Mouse (Mus musculus): ENCODE measurements around the gene Colgalt1. TPM values are rescaled to one million over a fixed set of nuclear protein-coding genes. Genes with fewer than 3 reads are reported as not detected.

Gene Colgalt1
- polyA plus RNA-seq, 1 experiment from 2014 or later, result 68.0 TPM

DNA sequence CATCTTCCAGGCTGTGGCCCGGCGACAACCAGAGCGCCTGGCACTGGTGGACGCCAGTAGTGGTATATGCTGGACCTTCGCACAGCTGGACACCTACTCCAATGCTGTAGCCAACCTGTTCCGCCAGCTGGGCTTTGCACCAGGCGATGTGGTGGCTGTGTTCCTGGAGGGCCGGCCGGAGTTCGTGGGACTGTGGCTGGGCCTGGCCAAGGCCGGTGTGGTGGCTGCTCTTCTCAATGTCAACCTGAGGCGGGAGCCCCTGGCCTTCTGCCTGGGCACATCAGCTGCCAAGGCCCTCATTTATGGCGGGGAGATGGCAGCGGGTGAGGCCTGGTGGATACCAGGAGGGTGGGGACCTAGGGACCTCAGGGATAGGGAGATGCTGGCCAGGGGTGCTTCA, 31.3 kb upstream of the Colgalt1 start:
- H3K27me3 ChIP-seq (replicated peaks; ENCODE audit: control insufficient read depth, insufficient read depth, low read length), result no peaks in the 10 kb centered on the region; the same call in 1 of the 2 replicates
- no peak overlapping the region for H3K9ac ChIP-seq (ENCODE audit: low read depth, low read length)
- H3K4me1 ChIP-seq (ENCODE audit: control insufficient read depth, insufficient read depth, low read length), result no peaks in the 10 kb centered on the region
- 0 out of 2 replicates have a peak, but pooled peaks cover 7% of the 10 kb centered on the region for H3K36me3 ChIP-seq (ENCODE audit: control insufficient read depth, insufficient read depth, low read length)
- no peak overlapping the region for H3K27ac ChIP-seq (ENCODE audit: low read length)
- 90% methylated on average over 14 of the region's 14 CpGs for WGBS
- no peak overlapping the region for H3K4me2 ChIP-seq (ENCODE audit: low read depth, low read length)
- no peak overlapping the region for H3K4me3 ChIP-seq (ENCODE audit: low read length)
- no peaks in the 10 kb centered on the region for H3K9me3 ChIP-seq (ENCODE audit: control insufficient read depth, low read length)
- ATAC-seq, result no peak

DNA sequence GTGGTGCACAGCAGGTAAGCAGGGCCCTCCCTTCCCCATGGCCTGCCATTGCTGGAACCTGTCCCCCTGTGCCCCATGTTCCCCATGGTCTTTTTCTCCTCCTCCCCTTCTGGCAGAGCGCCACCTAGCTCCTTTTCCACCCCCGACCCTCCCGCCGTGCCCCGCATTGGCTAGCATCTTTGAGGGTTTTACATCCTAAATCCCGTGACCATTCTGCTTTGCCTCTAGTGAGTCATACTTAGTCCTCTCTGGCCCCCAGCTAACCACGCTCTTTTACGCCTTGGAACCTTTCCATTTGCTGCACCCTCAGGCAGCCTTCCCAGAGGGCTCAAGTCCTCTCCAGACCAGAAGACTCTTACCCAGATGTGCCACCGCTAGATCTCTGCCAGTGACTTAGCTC, 30.6 kb upstream of the Colgalt1 start:
- no peak overlapping the region for H3K9ac ChIP-seq (ENCODE audit: low read depth, low read length)
- no peaks in the 10 kb centered on the region for H3K4me1 ChIP-seq (ENCODE audit: control insufficient read depth, insufficient read depth, low read length)
- no peak for ATAC-seq
- H3K9me3 ChIP-seq (ENCODE audit: control insufficient read depth, low read length), result no peaks in the 10 kb centered on the region
- 0 out of 2 replicates have a peak, but pooled peaks cover 7% of the 10 kb centered on the region for H3K36me3 ChIP-seq (ENCODE audit: control insufficient read depth, insufficient read depth, low read length)
- no peak overlapping the region for H3K27ac ChIP-seq (ENCODE audit: low read length)
- WGBS, result 65% methylated on average over 9 of the region's 9 CpGs
- H3K4me2 ChIP-seq (ENCODE audit: low read depth, low read length), result no peak overlapping the region
- no peaks in the 10 kb centered on the region; the same call in 1 of the 2 replicates for H3K27me3 ChIP-seq (replicated peaks; ENCODE audit: control insufficient read depth, insufficient read depth, low read length)
- H3K4me3 ChIP-seq (ENCODE audit: low read length), result no peak overlapping the region

DNA sequence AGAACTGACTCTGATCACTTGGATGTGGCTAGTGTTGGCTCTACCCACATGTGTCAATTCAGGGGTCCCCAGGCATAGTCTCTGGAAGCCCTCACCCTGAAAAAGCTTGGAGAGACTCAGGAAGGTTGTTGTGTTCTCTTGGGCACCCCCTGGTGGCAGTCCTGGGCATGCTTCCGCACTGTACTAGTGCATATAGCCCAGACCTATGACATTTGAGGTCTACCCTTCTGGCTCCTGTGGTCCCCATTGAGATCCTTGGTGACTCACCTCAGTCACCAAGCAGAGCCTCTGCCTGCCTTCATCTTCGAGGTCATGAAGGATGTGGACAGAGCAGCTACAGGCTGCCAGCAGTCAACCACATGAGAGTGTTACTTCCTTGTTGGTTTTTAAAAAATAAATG, 23.9 kb upstream of the Colgalt1 start:
- peaks cover 6% of the 10 kb centered on the region for H3K4me1 ChIP-seq (ENCODE audit: control insufficient read depth, insufficient read depth, low read length)
- no peaks in the 10 kb centered on the region for H3K27me3 ChIP-seq (replicated peaks; ENCODE audit: control insufficient read depth, insufficient read depth, low read length)
- no peak overlapping the region for H3K4me3 ChIP-seq (ENCODE audit: low read length)
- no peak for ATAC-seq
- no peaks in the 10 kb centered on the region for H3K9me3 ChIP-seq (ENCODE audit: control insufficient read depth, low read length)
- peaks cover 6% of the 10 kb centered on the region; the same call in 1 of the 2 replicates for H3K36me3 ChIP-seq (ENCODE audit: control insufficient read depth, insufficient read depth, low read length)
- H3K27ac ChIP-seq (ENCODE audit: low read length), result no peak overlapping the region
- H3K4me2 ChIP-seq (ENCODE audit: low read depth, low read length), result no peak overlapping the region
- 80% methylated on average over 2 of the region's 2 CpGs for WGBS
- no peak overlapping the region for H3K9ac ChIP-seq (ENCODE audit: low read depth, low read length)

DNA sequence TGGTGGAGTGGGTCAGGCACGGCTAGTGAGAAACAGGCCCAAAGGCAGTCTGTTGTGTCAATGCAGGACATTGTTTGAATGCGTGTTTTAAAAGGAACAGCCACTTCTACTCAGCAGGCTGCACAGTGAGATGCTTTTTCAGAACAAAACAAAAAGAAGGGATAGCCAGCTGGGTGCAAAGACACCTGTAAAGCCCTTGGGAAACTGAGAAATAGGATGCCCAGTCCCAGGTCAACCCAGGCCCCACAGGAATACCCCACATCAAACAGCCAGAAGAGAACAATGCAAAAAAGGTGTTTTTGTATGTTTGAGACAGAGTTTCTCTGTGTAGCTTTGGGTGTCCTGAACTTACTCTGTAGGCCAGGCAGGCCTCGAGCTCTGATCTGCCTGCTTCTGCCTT, 22.0 kb upstream of the Colgalt1 start:
- ATAC-seq, result no peak
- Histone ChIP-seq H3K4me3 (ENCODE audit: low read length) (no peak overlapping the region), H3K36me3 (ENCODE audit: control insufficient read depth, insufficient read depth, low read length) (peaks cover 6% of the 10 kb centered on the region; the same call in 1 of the 2 replicates), H3K9me3 (ENCODE audit: control insufficient read depth, low read length) (no peaks in the 10 kb centered on the region), H3K27ac (ENCODE audit: low read length) (no peak overlapping the region), H3K9ac (ENCODE audit: low read depth, low read length) (no peak overlapping the region), H3K27me3 (replicated peaks; ENCODE audit: control insufficient read depth, insufficient read depth, low read length) (no peaks in the 10 kb centered on the region), H3K4me1 (ENCODE audit: control insufficient read depth, insufficient read depth, low read length) (peaks cover 17% of the 10 kb centered on the region), H3K4me2 (ENCODE audit: low read depth, low read length) (no peak overlapping the region)
- 71% methylated on average over 3 of the region's 3 CpGs for WGBS

DNA sequence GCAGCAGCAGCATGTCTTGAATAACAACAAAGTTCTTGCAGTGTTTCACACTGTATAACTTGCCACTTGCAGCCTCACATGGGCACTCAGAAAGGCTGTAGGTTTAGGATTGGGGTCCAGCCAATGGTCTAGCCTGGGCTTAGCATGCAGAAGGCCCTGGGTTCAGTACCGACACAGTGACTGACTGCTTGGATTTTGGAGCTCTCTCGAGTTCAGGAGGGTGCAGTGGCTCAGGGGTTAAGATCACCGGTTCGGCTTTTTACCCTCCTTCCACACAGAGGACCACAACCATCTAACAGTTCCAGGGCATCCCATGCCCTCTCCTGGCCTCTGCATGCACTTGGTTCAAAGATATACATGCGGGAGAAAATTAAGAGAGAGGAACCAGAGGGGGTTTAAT, 19.8 kb upstream of the Colgalt1 start:
- Histone ChIP-seq H3K4me3 (ENCODE audit: low read length) (peak overlapping the region; percentile 87), H3K4me1 (ENCODE audit: control insufficient read depth, insufficient read depth, low read length) (peaks cover 24% of the 10 kb centered on the region), H3K9ac (ENCODE audit: low read depth, low read length) (peak overlapping the region; percentile 97), H3K9me3 (ENCODE audit: control insufficient read depth, low read length) (no peaks in the 10 kb centered on the region), H3K27ac (ENCODE audit: low read length) (peak overlapping the region; percentile 99), H3K4me2 (ENCODE audit: low read depth, low read length) (peak overlapping the region; percentile 96), H3K27me3 (replicated peaks; ENCODE audit: control insufficient read depth, insufficient read depth, low read length) (no peaks in the 10 kb centered on the region), H3K36me3 (ENCODE audit: control insufficient read depth, insufficient read depth, low read length) (peaks cover 3% of the 10 kb centered on the region; the same call in 1 of the 2 replicates)
- ATAC-seq, result no peak
- WGBS, result 24% methylated on average over 5 of the region's 5 CpGs

- Histone ChIP-seq H3K4me2 (ENCODE audit: low read depth, low read length) (peak within 1 kb of the TSS; percentile 96), H3K9me3 (ENCODE audit: control insufficient read depth, low read length) (no peaks in the 10 kb centered on the region), H3K27ac (ENCODE audit: low read length) (peak within 1 kb of the TSS; percentile 99), H3K4me3 (ENCODE audit: low read length) (peak within 1 kb of the TSS; percentile 87), H3K4me1 (ENCODE audit: control insufficient read depth, insufficient read depth, low read length) (peaks cover 24% of the 10 kb centered on the region), H3K36me3 (ENCODE audit: control insufficient read depth, insufficient read depth, low read length) (no peaks in the 10 kb centered on the region), H3K9ac (ENCODE audit: low read depth, low read length) (peak within 1 kb of the TSS; percentile 97), H3K27me3 (replicated peaks; ENCODE audit: control insufficient read depth, insufficient read depth, low read length) (no peaks in the 10 kb centered on the region)
- WGBS, result under 1% methylated on average over 71 of the region's 71 CpGs
- peak; percentile 91 for ATAC-seq
Measured at GRCm38 (mm10) chr8:71591471-71592373, 19.1 kb upstream of the Colgalt1 start, which contains the start of gene Pgls. Gene Pgls, plus strand, starts transcription at chr8:71592176.

DNA sequence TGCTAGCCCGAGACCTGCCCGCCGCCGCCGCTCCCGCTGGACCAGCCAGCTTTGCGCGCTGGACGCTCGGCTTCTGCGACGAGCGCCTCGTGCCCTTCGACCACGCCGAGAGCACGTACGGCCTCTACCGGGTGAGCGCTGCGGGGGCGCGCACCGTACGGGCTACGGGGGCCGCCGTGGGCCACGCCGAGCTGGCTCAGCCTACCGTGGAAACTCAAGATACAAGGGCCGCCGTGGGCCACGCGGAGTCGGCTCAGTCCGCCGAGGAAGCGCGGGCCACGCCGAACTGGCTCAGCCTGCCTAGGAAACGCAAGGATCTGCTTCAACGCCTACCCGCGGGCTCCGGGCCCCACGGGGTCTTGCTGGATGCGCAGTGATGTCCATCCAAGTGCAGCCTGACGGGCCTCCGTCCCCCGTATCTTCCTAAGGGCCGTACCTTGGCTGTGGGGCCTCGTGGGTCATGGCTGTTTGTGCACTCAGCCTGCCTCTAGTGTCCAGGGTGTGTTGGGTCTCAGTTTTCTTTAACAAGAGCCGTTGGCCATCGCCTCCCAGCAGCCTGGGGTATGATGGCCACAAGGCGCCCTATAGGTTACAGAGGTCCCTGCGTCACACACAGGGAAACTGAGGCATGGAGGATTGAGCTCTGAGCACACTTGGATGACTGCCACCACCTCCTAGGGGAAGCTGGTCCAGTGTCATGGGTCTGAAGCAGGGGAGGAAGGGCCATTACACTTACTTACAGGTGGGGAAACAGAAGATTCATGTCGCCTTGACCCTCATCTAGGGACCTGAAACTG, 18.2 kb upstream of the Colgalt1 start:
- H3K4me3 ChIP-seq (ENCODE audit: low read length), result peak overlapping the region; percentile 87
- H3K27ac ChIP-seq (ENCODE audit: low read length), result peak overlapping the region; percentile 99
- H3K9ac ChIP-seq (ENCODE audit: low read depth, low read length), result peak overlapping the region; percentile 97
- ATAC-seq, result peak; percentile 77
- no peaks in the 10 kb centered on the region for H3K36me3 ChIP-seq (ENCODE audit: control insufficient read depth, insufficient read depth, low read length)
- peak overlapping the region; percentile 96 for H3K4me2 ChIP-seq (ENCODE audit: low read depth, low read length)
- no peaks in the 10 kb centered on the region for H3K9me3 ChIP-seq (ENCODE audit: control insufficient read depth, low read length)
- H3K4me1 ChIP-seq (ENCODE audit: control insufficient read depth, insufficient read depth, low read length), result peaks cover 24% of the 10 kb centered on the region
- no peaks in the 10 kb centered on the region for H3K27me3 ChIP-seq (replicated peaks; ENCODE audit: control insufficient read depth, insufficient read depth, low read length)
- 4% methylated on average over 60 of the region's 60 CpGs for WGBS

DNA sequence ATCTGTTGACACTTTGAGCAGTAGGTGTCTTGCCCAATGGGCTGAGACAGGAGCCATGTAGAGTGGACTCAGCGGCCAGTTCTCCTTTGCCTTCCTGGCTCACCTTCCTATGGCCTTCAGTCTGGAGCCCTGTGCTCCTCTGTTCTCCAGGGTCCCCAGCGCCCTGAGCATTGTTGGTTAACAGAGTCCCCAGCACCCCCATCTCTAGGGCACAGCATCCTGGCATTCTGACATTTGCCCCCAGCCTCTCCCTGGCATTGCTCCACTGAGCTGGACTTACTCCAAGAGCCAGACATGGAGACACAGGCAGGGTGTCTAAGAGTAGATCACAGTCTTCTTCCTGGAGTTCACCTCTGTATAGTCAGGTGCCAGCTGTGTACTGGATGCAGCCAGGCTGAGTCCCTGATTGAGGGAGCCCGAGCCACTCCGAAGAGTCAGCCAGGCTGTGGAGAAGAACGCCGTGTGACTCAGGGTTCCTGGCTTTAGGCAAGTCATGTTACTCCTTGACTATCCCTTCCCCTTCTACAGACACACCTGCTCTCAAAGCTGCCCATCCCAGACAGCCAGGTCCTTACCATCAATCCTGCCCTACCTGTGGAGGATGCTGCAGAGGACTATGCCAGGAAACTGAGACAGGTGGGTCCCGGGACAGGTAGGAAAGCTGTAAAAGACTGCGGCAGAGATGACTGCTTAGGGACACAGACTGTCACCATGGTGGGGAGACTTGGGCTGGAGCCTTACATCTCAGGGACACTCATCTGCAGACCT, 17.1 kb upstream of the Colgalt1 start:
- no peak overlapping the region for H3K4me3 ChIP-seq (ENCODE audit: low read length)
- H3K9ac ChIP-seq (ENCODE audit: low read depth, low read length), result peak overlapping the region; percentile 97; the same call in 1 of the 2 replicates
- H3K27ac ChIP-seq (ENCODE audit: low read length), result no peak overlapping the region
- no peak for ATAC-seq
- H3K9me3 ChIP-seq (ENCODE audit: control insufficient read depth, low read length), result no peaks in the 10 kb centered on the region
- no peaks in the 10 kb centered on the region for H3K36me3 ChIP-seq (ENCODE audit: control insufficient read depth, insufficient read depth, low read length)
- H3K27me3 ChIP-seq (replicated peaks; ENCODE audit: control insufficient read depth, insufficient read depth, low read length), result no peaks in the 10 kb centered on the region
- H3K4me2 ChIP-seq (ENCODE audit: low read depth, low read length), result no peak overlapping the region
- 92% methylated on average over 8 of the region's 8 CpGs for WGBS
- peaks cover 24% of the 10 kb centered on the region for H3K4me1 ChIP-seq (ENCODE audit: control insufficient read depth, insufficient read depth, low read length)
